Mouse (Mus musculus) fat pad, adult 2 months (tissue): ENCODE measurements around the gene Ifnar2.

Experiments
- DNase-seq: peaks from one replicate; pipeline ENCODE4 v3.0.0-alpha.2; 2011; ENCODE audit warnings: low read depth, low spot score; ENCODE audit errors: extremely low read depth

Ifnar2 gene

DNA sequence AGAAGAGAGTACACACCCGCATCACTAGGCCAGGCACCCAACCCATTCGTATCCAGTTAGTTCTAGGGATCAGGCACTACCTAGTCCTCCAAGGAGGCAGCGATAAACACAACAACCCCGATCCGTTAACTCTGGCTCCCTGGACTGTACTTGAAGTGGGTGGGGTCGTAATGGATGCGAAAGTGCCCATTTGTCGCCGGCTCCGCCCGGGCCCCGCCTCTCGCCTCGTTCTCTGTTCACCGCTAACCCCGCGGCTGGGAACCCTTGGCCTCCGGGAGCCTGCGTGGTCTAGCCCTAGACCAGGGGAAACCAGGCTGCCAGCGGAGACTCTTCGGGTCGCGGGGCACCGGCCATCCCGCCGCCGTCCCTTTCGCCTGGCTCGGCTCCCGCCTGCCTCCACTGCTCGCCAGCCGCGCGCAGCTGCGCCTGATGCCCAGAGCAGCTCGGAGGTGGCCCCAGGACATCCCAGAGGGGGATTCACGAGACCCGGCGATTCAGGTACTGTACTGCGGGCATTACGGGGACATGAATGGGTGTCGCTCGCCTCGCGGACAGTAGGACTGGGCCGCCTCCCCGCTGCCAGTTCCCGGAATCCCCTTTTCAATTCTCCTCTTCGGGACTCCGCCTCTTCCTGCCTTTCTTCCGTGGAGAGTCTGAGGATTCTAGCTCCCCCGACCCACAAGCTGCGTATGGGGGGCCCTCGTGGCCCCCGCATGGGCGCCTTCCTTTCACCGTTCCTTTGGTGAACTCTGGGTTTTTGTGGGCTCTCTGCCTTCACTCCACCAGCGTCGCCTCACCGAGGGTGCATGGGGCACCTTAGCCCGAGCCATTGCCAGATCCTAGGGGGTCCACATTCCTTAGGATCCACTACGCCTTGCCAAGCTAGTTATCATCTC, at the start of gene Ifnar2:
TSS of gene Ifnar2 (plus strand) at position 207 of the 896 bp plus-strand sequence.
- DNase-seq, result no peak

DNA sequence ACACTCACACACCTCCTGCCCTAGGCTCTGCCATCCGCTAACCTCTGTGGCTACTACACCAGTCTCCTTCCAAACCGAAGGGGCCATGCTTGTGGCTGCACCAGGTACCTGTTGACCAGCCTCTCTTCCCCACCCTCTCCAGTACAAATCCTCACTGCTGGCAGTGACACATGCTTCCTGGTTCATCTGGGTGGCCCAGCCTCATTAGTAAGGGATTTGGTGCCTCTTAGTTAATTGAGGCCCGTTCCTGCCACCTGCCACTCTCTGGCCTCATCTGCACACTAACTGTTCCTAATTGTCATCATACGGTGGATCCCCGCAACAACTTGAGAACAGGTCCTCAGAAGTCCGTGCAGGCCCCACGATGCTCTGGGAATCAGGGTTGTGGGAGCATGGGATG, 45.0 kb upstream of the Ifnar2 start:
- DNase-seq, result no peak

DNA sequence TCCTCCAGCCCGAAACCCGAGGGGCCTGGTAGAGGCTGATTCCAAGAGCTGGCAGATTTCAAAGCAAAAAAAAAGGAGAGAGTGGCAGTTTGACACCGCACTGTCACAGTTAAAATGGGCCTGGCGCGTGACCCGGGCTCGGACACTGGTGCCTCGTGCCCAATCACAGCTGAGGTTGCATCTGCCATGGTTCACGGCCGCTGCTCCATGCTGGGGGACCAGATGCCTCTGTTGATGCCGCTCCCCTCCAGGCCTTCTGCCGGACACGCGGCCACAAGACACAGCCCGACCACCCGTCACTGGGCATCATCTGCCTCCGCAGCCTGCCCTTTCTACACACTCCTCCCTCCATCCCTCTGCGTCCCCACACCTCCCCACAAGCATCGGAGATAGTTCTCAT, 43.7 kb upstream of the Ifnar2 start:
- DNase-seq, result no peak

DNA sequence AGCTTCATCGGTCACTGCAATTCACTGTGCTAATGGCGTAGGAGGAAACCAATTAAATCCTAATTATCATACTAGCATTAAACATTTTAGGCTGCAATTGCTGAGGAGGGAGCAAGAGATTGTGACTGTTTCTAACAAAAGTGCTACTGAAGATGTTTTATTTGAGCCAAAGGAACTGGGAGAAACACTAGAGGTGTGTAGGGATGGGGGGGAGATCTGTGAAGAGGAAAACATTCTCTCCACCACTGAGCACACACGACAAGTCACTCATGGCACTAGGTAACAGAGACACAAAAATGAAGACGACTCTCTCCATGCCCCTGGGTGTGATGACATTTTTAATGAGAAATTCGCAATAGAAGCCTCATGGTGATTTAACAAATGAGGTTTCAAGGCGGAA, 42.1 kb upstream of the Ifnar2 start:
- no peak for DNase-seq

DNA sequence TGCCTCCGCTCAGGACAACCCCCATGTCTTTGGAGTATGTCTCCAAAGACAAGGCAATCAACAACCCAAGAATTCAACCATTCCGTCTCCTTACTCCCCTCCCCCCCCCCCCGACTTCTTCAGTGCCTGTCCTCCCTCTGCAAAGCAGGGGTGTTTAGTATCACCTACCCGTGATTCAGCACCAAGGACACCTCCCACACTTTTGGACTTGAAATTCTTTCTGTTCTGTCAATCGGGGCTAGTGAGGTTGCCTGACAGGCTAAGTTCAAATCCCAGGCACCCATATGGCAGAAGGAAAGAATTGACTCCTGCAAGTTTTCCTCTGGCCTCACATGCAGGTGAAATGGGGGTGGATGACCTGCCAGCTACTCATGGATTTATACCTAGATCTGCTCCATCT, 41.4 kb upstream of the Ifnar2 start:
- DNase-seq, result no peak

DNA sequence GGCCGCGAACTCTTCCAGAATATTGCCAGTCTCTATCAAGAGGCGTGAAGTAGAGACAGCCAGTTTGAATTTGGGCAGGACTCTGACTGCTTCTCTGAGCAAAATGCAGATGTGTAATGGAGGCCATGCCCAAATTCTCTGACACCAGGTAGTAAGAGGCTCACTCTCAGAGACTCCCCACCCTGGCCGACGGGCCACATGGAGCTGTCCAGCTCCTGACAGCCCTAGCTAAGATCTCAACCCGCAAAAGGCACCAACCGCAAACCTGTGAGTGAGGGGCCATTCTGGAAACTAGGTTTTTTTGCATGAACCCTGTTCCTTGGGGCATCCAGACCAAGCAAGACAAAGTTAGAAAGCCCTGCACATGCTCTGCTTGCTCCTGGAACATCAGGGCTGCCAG, 39.7 kb upstream of the Ifnar2 start:
- no peak for DNase-seq

DNA sequence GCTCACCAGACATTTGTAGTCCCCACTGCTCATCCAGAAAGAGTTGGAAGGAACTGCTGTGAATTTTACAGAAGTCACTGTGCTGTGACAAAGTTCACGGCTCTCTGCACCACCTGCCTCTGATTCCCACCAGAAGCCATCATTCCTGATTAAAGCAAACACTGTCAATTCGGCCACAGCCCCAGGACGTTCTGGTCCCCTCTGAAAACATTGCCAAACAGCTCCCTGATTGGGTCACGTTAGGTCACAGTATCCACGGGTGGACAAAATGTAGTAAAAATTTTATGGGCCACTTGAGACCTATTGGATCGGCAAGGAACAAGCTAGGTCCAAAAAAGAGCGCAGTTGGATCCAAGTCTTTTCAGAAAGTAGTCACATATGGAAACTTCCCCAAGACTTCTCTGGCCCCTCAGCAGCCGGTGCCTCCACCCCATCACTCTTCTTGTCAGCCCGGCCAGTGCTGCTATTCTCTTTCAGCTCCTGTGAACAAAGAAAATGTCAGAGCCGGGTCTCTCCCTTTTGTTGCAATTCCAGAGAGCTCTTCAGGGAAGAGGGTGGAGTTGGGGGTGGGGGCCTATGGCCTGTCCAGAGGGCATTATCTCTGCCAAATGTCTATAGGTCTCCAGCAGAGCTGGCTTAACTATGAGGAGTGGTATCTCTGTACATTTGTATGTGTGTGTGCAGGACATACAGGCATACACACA, 38.2 kb upstream of the Ifnar2 start:
- DNase-seq, result no peak

DNA sequence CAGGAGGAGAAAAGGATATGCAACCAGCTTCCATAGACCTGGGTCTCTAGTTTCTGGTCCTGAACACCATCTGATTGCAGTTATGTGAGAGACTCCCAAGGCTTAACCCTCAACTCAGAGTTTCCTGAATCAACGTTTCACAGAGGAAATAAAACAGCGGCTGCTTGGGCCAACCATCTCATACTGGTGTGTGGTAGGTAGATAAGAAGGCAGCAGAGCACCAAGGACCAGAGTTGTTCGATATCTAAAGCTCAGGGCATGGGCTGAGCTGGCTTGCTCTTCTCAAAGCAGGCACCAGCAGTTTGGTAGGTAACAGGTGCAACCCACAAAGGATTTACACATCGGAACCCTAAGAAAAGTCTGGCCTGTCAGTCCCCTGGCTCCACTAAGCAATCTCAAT, 35.8 kb upstream of the Ifnar2 start:
- no peak for DNase-seq

DNA sequence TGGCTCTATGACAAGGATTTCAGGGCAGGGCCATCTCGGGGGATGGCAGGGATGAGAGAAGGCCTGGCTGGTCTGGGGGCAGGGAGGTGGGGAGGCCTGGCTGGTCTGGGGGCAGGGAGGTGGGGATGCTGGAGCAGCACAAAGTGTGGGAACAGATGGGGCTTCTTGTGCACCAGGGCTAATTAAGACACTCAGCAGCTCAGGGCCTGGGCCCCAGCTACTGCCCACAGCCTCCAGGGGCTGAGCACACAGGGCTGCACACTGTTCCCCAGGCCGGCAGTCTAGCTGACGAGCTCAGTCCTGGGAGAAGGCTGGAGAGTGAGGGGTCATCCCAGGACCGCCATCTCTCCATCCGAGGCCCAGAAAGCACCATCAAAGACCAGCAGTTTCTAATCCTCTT, 35.1 kb upstream of the Ifnar2 start:
- no peak for DNase-seq

DNA sequence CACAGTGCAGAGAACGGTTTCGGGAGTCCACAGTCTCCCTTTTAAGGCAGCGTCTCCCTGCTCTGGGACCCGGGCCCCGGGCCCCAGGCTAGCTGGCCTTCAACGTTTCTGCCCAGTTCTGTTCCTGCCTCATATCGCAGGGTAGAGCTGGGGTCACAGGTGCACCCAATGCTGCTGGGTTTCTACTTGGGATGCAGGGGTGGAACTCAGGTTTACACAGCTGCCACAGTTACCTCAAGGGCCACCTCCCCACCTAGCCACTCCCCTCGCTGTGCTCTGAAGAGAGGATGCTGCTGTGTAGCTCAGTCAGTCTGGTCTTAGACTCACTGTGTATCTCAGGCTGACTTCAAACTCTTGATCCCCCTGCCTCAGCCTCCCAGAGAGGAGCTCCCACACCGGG, 26.1 kb upstream of the Ifnar2 start:
- no peak for DNase-seq

DNA sequence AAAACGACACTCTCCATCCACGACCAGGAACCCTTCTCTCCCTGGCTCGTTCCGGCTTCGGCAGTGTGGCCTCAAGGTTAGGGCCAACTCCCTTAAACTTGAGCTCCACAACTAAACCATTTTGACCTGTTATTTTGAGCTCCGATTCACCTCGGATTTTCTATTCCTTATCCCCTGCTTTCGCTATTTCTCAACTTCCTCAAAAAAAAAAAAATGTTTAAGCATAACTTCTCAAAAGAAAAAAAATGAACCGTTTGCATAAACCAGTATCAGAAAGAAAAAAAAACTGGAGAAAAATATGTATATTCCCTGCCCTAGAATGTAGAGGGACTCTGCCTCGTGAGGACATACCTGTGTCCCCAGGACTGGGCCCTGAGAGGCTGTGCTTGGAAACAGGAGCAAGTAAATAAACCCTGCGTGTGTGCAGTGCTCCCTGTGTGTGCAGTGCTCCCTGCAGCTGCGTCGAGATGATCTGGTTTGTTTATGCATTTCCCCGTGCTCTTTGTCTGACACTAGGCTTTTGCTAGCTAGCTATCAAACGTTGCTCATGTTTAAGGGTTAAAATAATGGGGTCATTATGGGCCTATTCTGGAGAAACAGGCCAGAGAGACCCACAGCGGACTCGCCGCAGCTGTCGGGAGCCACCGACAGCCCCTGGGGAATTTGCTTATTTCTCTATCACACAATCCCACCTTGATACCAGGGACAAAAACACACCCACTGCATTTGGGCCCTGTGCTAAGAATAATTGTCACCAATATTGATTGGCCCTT, 24.9 kb upstream of the Ifnar2 start:
- DNase-seq, result no peak

DNA sequence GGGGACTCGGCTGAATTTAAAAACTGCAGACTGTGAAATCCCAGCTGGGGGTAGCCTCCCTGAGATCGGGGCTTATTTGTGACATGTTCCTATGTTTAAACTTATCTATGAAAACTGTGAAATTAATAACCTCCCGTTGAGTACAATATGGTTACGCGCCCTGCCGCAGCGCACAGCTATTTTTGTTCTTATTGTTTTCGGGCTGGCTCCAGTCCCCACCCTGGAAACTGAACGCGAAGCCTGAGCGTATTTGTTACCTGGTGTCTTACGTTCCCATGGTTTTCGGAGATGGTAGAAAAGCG, 24.4 kb upstream of the Ifnar2 start:
- DNase-seq, result no peak

DNA sequence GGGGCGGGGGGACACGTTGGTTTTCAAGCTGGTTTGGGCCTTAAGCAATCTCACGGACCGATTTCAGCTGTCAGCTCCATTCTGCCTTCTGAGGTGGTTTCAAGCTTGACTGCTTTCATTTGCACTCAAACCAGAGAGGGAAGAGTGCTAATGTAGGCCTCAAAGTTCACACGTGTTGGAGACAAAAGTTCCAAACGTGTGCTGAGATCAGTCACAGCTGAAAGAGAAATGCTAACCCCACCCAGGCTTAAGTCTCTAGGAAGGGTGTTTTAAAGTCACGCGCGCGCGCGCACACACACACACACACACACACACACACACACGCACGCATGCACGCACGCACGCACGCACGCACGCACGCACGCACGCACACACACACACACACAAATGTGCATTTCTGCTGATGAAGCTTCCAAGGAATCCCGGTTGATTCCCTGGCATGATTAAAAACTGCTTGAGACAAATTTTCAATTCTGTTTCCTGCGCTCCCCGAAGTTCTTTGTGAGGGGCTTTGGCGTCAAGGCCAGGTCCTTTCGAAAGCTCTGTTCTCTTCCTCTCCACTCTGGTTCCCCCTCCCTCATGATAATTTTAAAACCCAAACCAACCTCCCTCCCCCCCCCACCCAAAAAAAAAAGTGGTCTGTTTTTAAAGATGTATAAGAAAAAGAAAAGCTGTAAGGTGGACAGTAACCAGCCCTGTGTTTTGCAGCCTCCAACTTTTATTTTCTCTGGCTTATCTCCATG, 23.8 kb upstream of the Ifnar2 start:
- DNase-seq, result no peak

DNA sequence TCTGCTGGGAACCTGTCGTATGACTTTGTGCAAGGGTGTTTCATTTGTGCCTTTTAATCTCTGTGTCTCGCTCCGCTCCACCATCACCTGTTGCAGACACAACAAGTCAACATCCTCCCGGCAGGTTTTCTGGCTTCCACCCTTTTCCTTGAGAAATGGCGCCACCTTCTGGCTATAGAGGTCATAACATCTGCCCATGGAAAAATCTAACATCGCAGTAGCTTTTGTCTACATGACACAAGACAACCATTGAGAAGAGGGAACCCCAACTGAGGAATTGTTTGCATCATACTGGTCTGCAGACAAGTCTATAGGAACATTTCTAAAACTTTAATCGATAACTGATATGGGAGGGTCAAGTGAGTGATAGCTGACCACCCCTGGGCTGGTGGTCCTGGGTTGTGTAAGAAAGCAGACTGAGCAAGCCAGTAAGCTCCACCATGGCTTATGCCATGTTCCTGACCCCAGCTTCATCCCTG, 20.5 kb upstream of the Ifnar2 start:
- no peak for DNase-seq

DNA sequence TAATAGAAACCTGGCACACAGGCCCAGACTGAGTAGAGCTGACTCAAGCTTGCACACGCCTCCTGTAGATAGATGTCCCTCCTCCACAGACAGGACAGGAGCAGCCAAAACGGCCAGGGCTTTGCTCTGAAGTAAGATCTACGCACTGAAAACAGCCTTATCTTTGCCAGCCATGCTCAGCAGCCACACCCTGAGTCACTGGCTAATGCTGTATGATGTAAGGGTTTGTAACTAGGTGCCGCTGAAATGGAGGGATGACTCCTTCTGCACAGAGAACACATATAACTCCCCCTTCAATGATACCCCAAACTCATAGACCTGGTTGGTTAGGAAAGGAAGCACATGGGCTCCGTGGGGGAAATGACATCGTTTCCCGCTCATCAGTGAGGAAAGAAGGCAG, 19.8 kb upstream of the Ifnar2 start:
- no peak for DNase-seq

DNA sequence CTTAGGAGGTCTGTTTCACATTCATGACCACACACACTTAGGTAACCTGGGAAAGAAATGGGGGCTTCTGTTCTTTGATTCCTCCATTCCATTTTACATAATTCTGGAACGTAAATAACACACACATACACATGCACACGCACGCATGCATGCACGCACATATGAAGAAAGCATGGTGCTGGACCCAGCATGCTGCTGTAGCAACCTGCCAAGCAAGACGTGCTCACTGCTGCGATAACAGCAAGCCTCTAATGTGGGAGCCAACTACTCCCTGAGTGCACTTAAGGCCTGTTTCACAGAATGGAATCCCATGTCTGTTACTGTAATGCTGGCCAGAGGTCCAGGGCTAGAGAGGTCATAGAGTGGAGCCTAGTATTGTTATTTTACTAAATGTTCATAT, 19.4 kb upstream of the Ifnar2 start:
- DNase-seq, result no peak

DNA sequence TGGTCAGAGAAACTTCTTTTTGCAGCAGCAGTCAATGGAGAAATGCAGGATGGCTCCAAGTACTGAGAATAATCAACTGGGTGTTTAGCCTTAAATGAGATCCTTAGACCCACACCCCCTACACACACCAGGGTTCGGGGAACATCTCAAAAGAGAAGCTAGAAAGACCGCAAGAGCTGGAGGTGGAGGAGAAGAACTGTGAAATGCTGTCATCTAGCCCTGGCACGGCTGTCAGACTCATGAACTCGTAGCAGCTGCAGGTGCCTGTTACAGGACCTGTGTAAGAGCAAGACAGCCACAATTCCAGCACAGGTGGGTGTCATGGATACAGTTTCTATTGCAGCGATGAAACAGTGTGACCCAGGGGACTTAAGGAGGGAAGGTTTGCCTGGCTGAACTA, 18.9 kb upstream of the Ifnar2 start:
- no peak for DNase-seq

DNA sequence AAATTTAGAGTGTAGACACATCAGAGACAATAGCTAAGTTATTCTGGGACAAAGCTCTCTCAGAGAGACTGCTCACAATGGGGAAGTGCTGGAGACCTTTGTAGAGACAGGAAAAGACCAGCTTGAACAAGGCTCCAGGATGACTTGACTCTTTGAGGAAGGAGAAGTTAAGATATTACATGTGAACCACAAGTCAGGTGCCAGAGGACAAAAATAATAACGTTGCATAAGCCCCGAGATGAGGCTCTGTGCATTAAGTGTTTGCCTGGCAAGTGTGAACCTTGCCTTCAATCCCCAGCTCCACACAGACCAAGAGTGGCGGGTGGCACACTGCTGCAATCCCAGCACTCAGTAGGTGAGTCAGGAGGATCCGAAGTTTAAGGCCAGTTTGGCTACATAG, 18.0 kb upstream of the Ifnar2 start:
- no peak for DNase-seq

DNA sequence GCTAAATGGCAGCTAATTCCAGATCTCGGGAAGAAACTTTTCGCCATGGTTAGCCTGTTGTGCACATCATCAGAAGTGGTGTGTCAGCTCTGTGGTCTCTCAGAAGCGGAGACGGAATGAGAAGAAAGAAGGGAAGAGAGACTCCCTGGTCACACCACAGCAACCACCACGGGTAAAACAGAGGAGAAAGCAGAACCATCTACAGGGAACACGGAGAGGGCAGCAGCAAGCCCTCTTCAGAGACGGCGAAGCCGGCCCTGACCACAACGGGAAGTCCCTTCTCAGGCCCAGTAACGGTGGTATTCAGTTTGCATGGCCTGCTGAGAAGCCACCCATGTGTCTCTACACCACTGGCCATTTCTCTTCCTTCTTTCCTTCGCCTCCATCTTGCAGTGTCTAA, 17.4 kb upstream of the Ifnar2 start:
- no peak for DNase-seq

DNA sequence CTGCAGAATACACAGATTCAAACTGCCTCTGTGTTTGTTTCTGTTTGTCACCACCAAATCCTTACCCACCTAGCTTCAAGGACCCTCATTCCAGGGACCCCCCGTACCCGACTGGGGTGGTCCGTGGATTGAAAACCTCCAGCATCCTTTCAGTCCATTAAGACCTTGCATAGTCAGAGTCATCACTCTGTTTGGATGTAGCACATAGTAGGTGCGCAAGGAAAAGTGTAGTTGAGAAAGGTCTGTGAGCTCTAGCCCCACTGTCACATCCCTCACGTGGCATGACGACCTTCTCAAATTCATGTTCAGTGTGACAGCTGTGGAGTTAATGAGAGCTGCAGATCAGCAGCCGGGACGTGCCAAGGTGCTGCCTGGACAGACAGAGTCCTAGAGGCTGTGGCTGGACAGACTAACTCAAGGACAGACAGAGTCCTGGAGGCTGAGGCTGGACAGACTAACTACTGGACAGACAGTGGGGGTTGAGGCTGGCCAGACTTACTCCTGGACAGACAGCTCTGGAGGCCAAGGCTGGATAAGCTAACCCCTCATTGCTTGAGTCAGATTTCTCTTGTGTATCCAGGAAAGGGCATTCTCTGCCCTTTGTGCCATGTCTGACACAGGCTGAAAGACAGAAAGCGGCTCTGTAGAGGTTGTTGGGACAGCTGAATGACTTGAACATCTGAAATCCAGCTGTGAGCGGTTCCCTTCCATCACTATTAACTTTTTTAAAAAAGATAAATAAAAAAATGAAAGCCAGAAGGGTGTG, 15.6 kb upstream of the Ifnar2 start:
- DNase-seq, result no peak
